Mouse (Mus musculus) granulocyte monocyte progenitor cell, adult 5-6 weeks (primary cell): ENCODE measurements at regions not wholly inside any gene's neighbourhood (a gene's known extent, or its start where the extent isn't known, plus 50 kb on each side); places are given as distances from the start of the nearest gene placed in this dataset.
"Not testable (repeated sequence)": the region's sequence is repeated elsewhere in the genome, so short reads cannot be mapped to it uniquely, and the experiment has no call there.

Source experiments
- ATAC-seq: replicated peaks from 2 replicates; pipeline ENCODE4 v1.8.0; 2016; ENCODE audit warnings: mild to moderate bottlenecking, moderate TSS enrichment, inconsistent platforms; ENCODE audit not compliant: poor library complexity, severe bottlenecking

- peak; percentile 76 for ATAC-seq
Measured at GRCm38 (mm10) chr9:114149041-114149440, 92.1 kb downstream of the Susd5 start.

- ATAC-seq: not testable (repeated sequence)
Measured at GRCm38 (mm10) chr9:114189371-114189770, 132.4 kb downstream of the Susd5 start.

GRCm38 (mm10) chr9:114201036-114201435 is 128.9 kb upstream of the Bcl2a1c start:
- no peak for ATAC-seq

- ATAC-seq: not testable (repeated sequence)
Measured at GRCm38 (mm10) chr9:114240528-114240927, 89.4 kb upstream of the Bcl2a1c start.

- ATAC-seq: peak; percentile 81
Measured at GRCm38 (mm10) chr9:114279678-114280077, 50.3 kb upstream of the Bcl2a1c start.
